Mouse (Mus musculus) heart, postnatal 10 days (tissue): Measurements from ENCODE around the gene Pitpnc1. TPM values are rescaled to one million over a fixed set of nuclear protein-coding genes. Genes with fewer than 3 reads are reported as not detected.

ENCODE experiments used
- DNase-seq, 2 experiments: peaks; one replicate each; pipeline ENCODE4 v3.0.0; 2021
- intact Hi-C: fragments of 180-260 bp; cut with DNase I; formaldehyde crosslinking; loops from one replicate; pipeline ENCODE4 v1.15.1; 2025
- total RNA-seq, 2 experiments: library from RNA; stranded (reverse); gene quantifications; 2 replicates each; pipeline ENCODE4 v1.2.3; 2021

The Pitpnc1 gene
- total RNA-seq, 2 experiments from 2014 or later, result 75.6 to 78.1 TPM

- no peak for DNase-seq
- intact Hi-C loops, result no loop called here
Measured at GRCm38 (mm10) chr11:107411576-107411975, 58.9 kb downstream of the Pitpnc1 start.

GRCm38 (mm10) chr11:107410804-107411203 is 59.7 kb downstream of the Pitpnc1 start:
- DNase-seq, result no peak
- intact Hi-C loops, result no loop called here

GRCm38 (mm10) chr11:107410090-107410732 is 60.3 kb downstream of the Pitpnc1 start:
- intact Hi-C loops, result no loop called here
- no peak for DNase-seq

GRCm38 (mm10) chr11:107408886-107409285 is 61.6 kb downstream of the Pitpnc1 start:
- no peak for DNase-seq
- intact Hi-C loops, result no loop called here

GRCm38 (mm10) chr11:107407698-107408097 is 62.8 kb downstream of the Pitpnc1 start:
- DNase-seq, result no peak
- intact Hi-C loops, result no loop called here

- DNase-seq, result no peak
- intact Hi-C loops, result no loop called here
Measured at GRCm38 (mm10) chr11:107405606-107406333, 64.7 kb downstream of the Pitpnc1 start.

- intact Hi-C loops, result no loop called here
Measured at GRCm38 (mm10) chr11:107403309-107403708, 67.2 kb downstream of the Pitpnc1 start.

GRCm38 (mm10) chr11:107401839-107402590 is 68.5 kb downstream of the Pitpnc1 start:
- intact Hi-C loops, result no loop called here
- no peak for DNase-seq

More at GRCm38 (mm10) chr11:107403309-107403708, 67.2 kb downstream of the Pitpnc1 start:
- DNase-seq, result no peak

- intact Hi-C loops, result no loop called here
- no peak for DNase-seq
Measured at GRCm38 (mm10) chr11:107400826-107401225, 69.7 kb downstream of the Pitpnc1 start.

GRCm38 (mm10) chr11:107400005-107400404 is 70.5 kb downstream of the Pitpnc1 start:
- DNase-seq, result no peak
- intact Hi-C loops, result no loop called here

GRCm38 (mm10) chr11:107397326-107397998 is 73.0 kb downstream of the Pitpnc1 start:
- intact Hi-C loops, result no loop called here
- no peak for DNase-seq

- no peak for DNase-seq
- intact Hi-C loops, result loop anchor here (5.0 kb wide), 1 partner anchor 177 kb away; no protein-coding TSS in a partner anchor
Measured at GRCm38 (mm10) chr11:107394245-107394644, 76.3 kb downstream of the Pitpnc1 start.

- DNase-seq, result peak in 1 of 2 experiments; percentile 18
- intact Hi-C loops, result loop anchor here (5.0 kb wide), 1 partner anchor 176 kb away; no protein-coding TSS in a partner anchor
Measured at GRCm38 (mm10) chr11:107393828-107394165, 76.7 kb downstream of the Pitpnc1 start.

- DNase-seq, result no peak
- intact Hi-C loops, result loop anchor here (5.0 kb wide), 1 partner anchor 176 kb away; no protein-coding TSS in a partner anchor
Measured at GRCm38 (mm10) chr11:107393154-107393827, 77.2 kb downstream of the Pitpnc1 start.

- DNase-seq, result no peak
- intact Hi-C loops, result loop anchor here (5.0 kb wide), 1 partner anchor 173 kb away; no protein-coding TSS in a partner anchor
Measured at GRCm38 (mm10) chr11:107390540-107390939, 80.0 kb downstream of the Pitpnc1 start.

GRCm38 (mm10) chr11:107390001-107390400 is 80.5 kb downstream of the Pitpnc1 start:
- intact Hi-C loops, result loop anchor here (5.0 kb wide), 1 partner anchor 173 kb away; no protein-coding TSS in a partner anchor
- no peak for DNase-seq

- intact Hi-C loops, result no loop called here
- DNase-seq, result no peak
Measured at GRCm38 (mm10) chr11:107386481-107386880, 84.0 kb downstream of the Pitpnc1 start.

- intact Hi-C loops, result loop anchor here (2.0 kb wide), 1 partner anchor 83 kb away; no protein-coding TSS in a partner anchor
Measured at GRCm38 (mm10) chr11:107385306-107385705, 85.2 kb downstream of the Pitpnc1 start.

GRCm38 (mm10) chr11:107383985-107384384 is 86.5 kb downstream of the Pitpnc1 start:
- intact Hi-C loops, result loop anchor here (1.0 to 2.0 kb wide), 2 partner anchors 85 to 108 kb away; no protein-coding TSS in a partner anchor
- DNase-seq, result no peak

More at GRCm38 (mm10) chr11:107385306-107385705, 85.2 kb downstream of the Pitpnc1 start:
- DNase-seq, result peak in 1 of 2 experiments; percentile 56

GRCm38 (mm10) chr11:107379965-107380364 is 90.5 kb downstream of the Pitpnc1 start:
- peak; percentile 51 to 55 for DNase-seq
- intact Hi-C loops, result no loop called here
